Mouse (Mus musculus) splenic B cell, adult 2 months (primary cell): ENCODE measurements around the gene Gm20696.

Experiments used
- DNase-seq: peaks from one replicate; pipeline ENCODE4 v3.0.0-alpha.2; 2011; ENCODE audit warnings: low read depth, low spot score
- H3K27me3 ChIP-seq: 2 replicates; pipeline ENCODE4 v1.6.1; 2012; ENCODE audit warnings: mild to moderate bottlenecking, low read length, moderate library complexity, mixed read lengths; ENCODE audit not compliant: control insufficient read depth, poor library complexity, insufficient read depth, severe bottlenecking
- H3K36me3 ChIP-seq: 2 replicates; pipeline ENCODE4 v1.6.1; 2012; ENCODE audit warnings: mild to moderate bottlenecking, low read length, moderate library complexity, mixed read lengths; ENCODE audit not compliant: control insufficient read depth, poor library complexity, insufficient read depth, severe bottlenecking

The Gm20696 gene

DNA sequence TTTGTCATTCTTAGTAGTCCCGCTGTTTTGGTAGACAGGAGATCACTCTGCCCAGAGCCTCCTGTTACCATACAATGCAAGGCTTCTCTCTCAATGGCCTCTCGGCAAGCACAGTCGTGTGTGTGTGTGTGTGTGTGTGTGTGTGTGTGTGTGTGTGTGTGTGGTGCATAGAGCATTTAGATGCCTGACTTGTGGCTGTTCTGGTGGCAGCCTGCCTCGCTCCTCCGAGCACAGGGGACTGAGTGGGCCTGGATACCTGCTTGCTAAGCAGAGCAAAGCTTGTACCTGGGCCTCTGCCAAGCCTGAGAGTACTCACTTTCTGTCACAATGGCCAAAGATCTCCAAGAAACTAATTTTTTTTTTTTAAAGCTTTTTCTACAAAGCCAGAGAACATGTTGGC is 67.4 kb downstream of the Gm20696 start:
- no peaks in the 10 kb centered on the region for H3K36me3 ChIP-seq
- no peak for DNase-seq
- no peaks in the 10 kb centered on the region for H3K27me3 ChIP-seq

- no peaks in the 10 kb centered on the region for H3K27me3 ChIP-seq
- no peaks in the 10 kb centered on the region for H3K36me3 ChIP-seq
- DNase-seq = no peak
These were observed 89.6 kb downstream of the Gm20696 start for GRCm38 (mm10) chr6:99577040-99577439.

GRCm38 (mm10) chr6:99575633-99576032 is 91.0 kb downstream of the Gm20696 start:
- DNase-seq = no peak
- no peaks in the 10 kb centered on the region for H3K27me3 ChIP-seq
- H3K36me3 ChIP-seq = no peaks in the 10 kb centered on the region

DNA sequence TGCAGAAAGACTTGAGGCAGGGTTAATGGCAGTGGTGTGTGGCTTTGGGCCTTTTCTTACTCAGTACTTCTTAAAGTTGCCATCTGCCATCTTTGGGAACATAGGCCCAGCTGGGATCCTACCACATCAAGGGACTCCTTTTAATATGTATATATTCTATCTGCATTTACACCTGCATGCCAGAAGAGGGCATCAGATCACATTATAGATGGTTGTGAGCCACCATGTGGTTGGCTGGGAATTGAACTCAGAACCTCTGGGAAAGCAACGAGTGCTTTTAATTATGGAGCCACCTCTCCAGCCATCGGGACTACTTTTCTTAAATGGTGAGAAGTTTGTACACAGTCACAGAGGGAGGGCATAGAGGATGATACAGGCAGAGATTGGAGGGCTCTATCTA is 93.3 kb downstream of the Gm20696 start:
- Histone ChIP-seq H3K27me3 (no peaks in the 10 kb centered on the region), H3K36me3 (no peaks in the 10 kb centered on the region)
- DNase-seq = no peak

- H3K27me3 ChIP-seq = no peaks in the 10 kb centered on the region
- no peaks in the 10 kb centered on the region for H3K36me3 ChIP-seq
- no peak for DNase-seq
These were observed 94.5 kb downstream of the Gm20696 start for GRCm38 (mm10) chr6:99572071-99572470.

- DNase-seq = no peak
- H3K36me3 ChIP-seq = no peaks in the 10 kb centered on the region
- H3K27me3 ChIP-seq = no peaks in the 10 kb centered on the region
These were observed 99.7 kb downstream of the Gm20696 start for GRCm38 (mm10) chr6:99566921-99567320.

DNA sequence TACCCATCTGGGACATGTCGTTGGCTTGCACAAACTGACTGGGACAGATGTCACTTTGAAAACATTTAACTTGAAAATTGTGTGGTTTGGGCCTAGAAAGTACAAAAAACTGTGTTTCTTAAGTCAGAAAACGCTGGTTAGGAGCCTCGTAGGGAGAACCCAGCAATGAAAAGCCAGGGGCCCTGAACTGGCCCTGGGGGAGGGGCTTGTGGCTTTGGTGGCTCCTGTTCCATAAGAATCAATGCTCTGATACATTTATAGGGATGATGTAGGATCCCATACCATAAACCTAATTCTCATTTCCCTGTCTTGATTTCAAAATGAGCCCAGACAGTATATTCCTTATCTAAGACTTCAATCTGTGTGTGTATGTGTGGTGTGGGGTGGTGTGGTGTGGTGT is 101.8 kb downstream of the Gm20696 start:
- no peaks in the 10 kb centered on the region for H3K36me3 ChIP-seq
- DNase-seq = no peak
- no peaks in the 10 kb centered on the region for H3K27me3 ChIP-seq

DNA sequence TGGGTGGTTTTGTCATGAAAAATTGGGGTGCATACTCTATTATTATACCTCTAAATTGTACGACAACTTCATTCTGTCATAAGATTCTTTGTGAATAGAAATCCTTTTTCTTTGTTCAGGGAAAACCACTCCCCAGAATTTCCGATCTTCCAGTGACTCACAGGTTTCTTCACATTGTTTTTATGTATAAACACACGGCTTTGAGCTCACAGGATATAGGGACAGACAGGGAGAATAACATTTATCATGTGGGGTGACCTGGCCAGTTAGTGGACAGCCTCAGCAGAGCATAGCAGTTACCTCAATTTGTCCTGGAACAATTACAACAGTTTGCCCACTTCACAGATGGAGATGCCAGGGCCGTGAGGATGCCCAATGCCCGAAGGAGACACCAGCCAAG is 109.6 kb downstream of the Gm20696 start:
- no peak for DNase-seq
- Histone ChIP-seq H3K27me3 (no peaks in the 10 kb centered on the region), H3K36me3 (no peaks in the 10 kb centered on the region)

GRCm38 (mm10) chr6:99552816-99553215 is 113.8 kb downstream of the Gm20696 start:
- H3K27me3 ChIP-seq = no peaks in the 10 kb centered on the region
- no peaks in the 10 kb centered on the region for H3K36me3 ChIP-seq
- DNase-seq = no peak

GRCm38 (mm10) chr6:99546416-99546815 is 120.2 kb downstream of the Gm20696 start:
- Histone ChIP-seq H3K36me3 (no peaks in the 10 kb centered on the region), H3K27me3 (no peaks in the 10 kb centered on the region)
- DNase-seq = no peak

DNA sequence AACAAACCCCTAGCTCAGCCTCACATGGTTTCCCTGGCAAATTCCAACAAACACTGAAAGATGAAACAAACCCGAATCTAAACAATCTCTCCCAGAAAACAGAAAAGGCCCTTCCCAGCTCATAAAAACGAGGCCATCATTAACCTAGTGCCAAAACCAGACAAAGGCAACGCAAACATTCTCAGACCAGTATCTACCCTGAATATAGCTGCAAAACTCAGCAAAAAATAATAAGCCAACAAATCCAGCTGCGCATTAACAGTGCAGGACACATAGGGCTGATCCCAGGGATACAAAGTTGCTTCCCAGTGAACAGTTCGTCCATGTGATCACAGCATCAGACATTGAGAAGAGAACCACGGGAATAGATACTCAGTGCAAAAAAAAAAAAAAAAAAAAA is 121.2 kb downstream of the Gm20696 start:
- Histone ChIP-seq H3K27me3 (no peaks in the 10 kb centered on the region), H3K36me3 (no peaks in the 10 kb centered on the region)
- no peak for DNase-seq

GRCm38 (mm10) chr6:99541105-99541504 is 125.5 kb downstream of the Gm20696 start:
- DNase-seq = no peak
- Histone ChIP-seq H3K27me3 (no peaks in the 10 kb centered on the region), H3K36me3 (no peaks in the 10 kb centered on the region)

GRCm38 (mm10) chr6:99540653-99541052 is 125.9 kb downstream of the Gm20696 start:
- no peaks in the 10 kb centered on the region for H3K36me3 ChIP-seq
- DNase-seq = no peak
- no peaks in the 10 kb centered on the region for H3K27me3 ChIP-seq

- DNase-seq = no peak
- no peaks in the 10 kb centered on the region for H3K36me3 ChIP-seq
These were observed 126.5 kb downstream of the Gm20696 start for GRCm38 (mm10) chr6:99540146-99540545.

DNA sequence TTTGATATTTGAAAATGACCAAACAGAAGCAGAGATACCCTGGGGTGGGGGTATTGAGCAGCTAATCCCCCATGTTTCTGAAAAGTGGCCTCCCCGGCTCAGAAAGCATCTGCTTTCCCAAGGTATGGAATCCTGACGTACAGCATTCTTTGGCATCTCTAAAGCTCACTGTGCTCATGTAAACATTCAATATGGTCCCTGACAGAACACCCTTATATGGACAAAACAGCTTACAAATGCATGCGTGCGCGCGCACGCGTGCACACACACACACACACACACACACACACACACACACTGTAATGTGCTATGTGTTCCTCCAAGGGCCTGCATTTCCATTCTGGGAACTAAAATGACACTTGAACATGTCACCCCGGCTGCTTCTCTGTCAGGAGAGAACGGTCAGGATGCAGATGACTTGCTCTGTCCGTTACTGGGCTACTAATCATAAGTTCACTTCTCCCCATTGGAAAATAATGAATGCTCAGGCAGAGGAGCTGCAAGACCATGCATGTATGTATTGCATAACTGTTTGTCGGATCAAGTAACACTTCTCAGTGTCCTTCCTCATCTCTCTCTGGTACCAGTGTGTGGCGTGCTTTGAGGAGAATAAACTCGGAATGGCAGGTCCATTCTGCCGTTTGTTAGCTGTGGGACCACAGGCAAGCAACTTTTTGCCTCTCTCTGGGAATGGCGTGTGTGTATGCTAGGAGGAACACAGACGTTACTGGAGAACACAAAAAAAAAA is 128.2 kb downstream of the Gm20696 start:
- no peak for DNase-seq
- Histone ChIP-seq H3K36me3 (no peaks in the 10 kb centered on the region), H3K27me3 (no peaks in the 10 kb centered on the region; the same call in 1 of the 2 replicates)

More at GRCm38 (mm10) chr6:99540146-99540545, 126.5 kb downstream of the Gm20696 start:
- H3K27me3 ChIP-seq = no peaks in the 10 kb centered on the region; the same call in 1 of the 2 replicates

DNA sequence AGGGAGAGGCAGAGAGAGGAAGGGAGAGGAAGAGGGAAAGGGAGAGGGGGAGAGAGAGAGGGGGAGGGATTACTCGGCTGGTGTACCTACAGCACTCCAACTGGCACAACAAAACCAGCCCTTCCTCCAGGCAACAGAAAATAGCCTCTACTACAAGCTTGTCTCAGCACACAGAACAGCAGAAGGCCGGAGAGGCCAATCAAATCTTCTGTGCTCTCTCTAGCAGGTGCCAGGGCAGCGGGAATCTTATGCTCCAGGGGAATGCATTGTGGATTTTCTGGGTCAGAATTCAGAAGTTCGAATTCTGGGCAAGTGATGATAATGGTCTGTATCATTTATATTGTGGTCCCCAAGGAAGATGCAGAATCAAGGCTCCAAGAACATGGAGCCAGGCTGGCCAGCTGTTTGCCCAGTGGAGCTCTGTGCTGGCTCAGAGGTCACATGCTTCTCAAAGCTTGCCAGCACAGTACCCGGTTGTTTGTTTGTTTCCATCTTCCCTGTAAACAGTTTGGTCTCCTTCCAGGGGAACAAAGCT is 132.3 kb downstream of the Gm20696 start:
- no peaks in the 10 kb centered on the region for H3K36me3 ChIP-seq
- DNase-seq = no peak

More for the DNA sequence above, 132.3 kb downstream of the Gm20696 start:
- H3K27me3 ChIP-seq = no peaks in the 10 kb centered on the region; the same call in 1 of the 2 replicates
